Mouse (Mus musculus) ES-E14 (cell line): ENCODE data around the gene Smpd4. TPM values are rescaled to one million over a fixed set of nuclear protein-coding genes. Genes with fewer than 3 reads are reported as not detected.

Experiments
- DNase-seq: peaks from one replicate; pipeline ENCODE4 v3.0.0-alpha.2; 2013; ENCODE audit warnings: low read depth, low spot score
- H3K27ac ChIP-seq: 2 replicates; pipeline ENCODE4 v1.5.1; 2012; ENCODE audit warnings: low read depth, mild to moderate bottlenecking, low read length, moderate library complexity, mixed read lengths; ENCODE audit not compliant: poor library complexity, insufficient read depth, severe bottlenecking
- H3K36me3 ChIP-seq: 2 replicates; pipeline ENCODE4 v1.6.1; 2012; ENCODE audit warnings: mild to moderate bottlenecking, low read length, moderate library complexity, mixed read lengths; ENCODE audit not compliant: control insufficient read depth, poor library complexity, insufficient read depth, severe bottlenecking
- H3K4me1 ChIP-seq, 2 experiments: fragments of 150-350 bp in 1 of 2; sonication (generic) in 1 of 2; 2 replicates each; pipeline ENCODE4 v1.6.1; 2012; ENCODE audit warnings: low read length in 2 of 2, mild to moderate bottlenecking in 1 of 2, mixed read lengths in 1 of 2; ENCODE audit not compliant: control insufficient read depth in 2 of 2, insufficient read depth in 2 of 2, poor library complexity in 1 of 2
- H3K4me3 ChIP-seq, 2 experiments: fragments of 150-350 bp in 1 of 2; sonication (generic) in 1 of 2; 2 replicates each; pipeline ENCODE4 v1.5.1; 2012; ENCODE audit warnings: low read length in 2 of 2, low read depth in 1 of 2, mild to moderate bottlenecking in 1 of 2, mixed read lengths in 1 of 2; ENCODE audit not compliant: insufficient read depth in 1 of 2, poor library complexity in 1 of 2, severe bottlenecking in 1 of 2
- H3K9ac ChIP-seq: 2 replicates; pipeline ENCODE4 v1.6.1; 2012; ENCODE audit warnings: low read depth, mild to moderate bottlenecking, low read length, mixed read lengths; ENCODE audit not compliant: poor library complexity, insufficient read depth, severe bottlenecking
- H3K9me3 ChIP-seq: fragments of 150-350 bp; sonication (generic); 2 replicates; pipeline ENCODE4 v1.6.1; 2012; ENCODE audit warnings: low read depth, mild to moderate bottlenecking, low read length; ENCODE audit not compliant: control insufficient read depth, insufficient read depth
- CHD2 ChIP-seq: IDR thresholded peaks from 2 replicates; pipeline ENCODE4 v1.6.1; 2014; ENCODE audit warnings: mild to moderate bottlenecking, low read depth, low read length, inconsistent platforms
- HCFC1 ChIP-seq: IDR thresholded peaks from 2 replicates; pipeline ENCODE4 v1.6.1; 2012; ENCODE audit warnings: low read length, inconsistent platforms, borderline replicate concordance; ENCODE audit not compliant: insufficient read depth
- MAFK ChIP-seq: IDR thresholded peaks from 2 replicates; pipeline ENCODE4 v1.6.1; 2014; ENCODE audit warnings: mild to moderate bottlenecking, low read depth, low read length, inconsistent platforms; ENCODE audit not compliant: insufficient read depth
- ZC3H11A ChIP-seq: IDR thresholded peaks from 2 replicates; pipeline ENCODE4 v1.6.1; 2012; ENCODE audit warnings: low read depth, mild to moderate bottlenecking, inconsistent platforms, low read length, borderline replicate concordance
- ZNF384 ChIP-seq: IDR thresholded peaks from 2 replicates; pipeline ENCODE4 v1.6.1; 2012; ENCODE audit warnings: low read depth, low read length, inconsistent platforms
- in situ Hi-C, 2 experiments: fragments of 600-800 bp; cut with MboI; formaldehyde crosslinking; loops; one replicate each; pipeline ENCODE4 v1.15.1; 2025; ENCODE audit warnings: low sequenced_read_pairs in 2 of 2, inconsistent platforms in 1 of 2; ENCODE audit not compliant: unreplicated experiment in 2 of 2
- total RNA-seq: library from RNA; depleted of rRNA; stranded (reverse); fragments of 300-350 nt; gene quantifications from 2 replicates; pipeline ENCODE4 v1.2.3, GENCODE M21; 2012; rRNA removed

The Smpd4 gene
- total RNA-seq: 123 and 130 TPM in 2 replicates

DNA sequence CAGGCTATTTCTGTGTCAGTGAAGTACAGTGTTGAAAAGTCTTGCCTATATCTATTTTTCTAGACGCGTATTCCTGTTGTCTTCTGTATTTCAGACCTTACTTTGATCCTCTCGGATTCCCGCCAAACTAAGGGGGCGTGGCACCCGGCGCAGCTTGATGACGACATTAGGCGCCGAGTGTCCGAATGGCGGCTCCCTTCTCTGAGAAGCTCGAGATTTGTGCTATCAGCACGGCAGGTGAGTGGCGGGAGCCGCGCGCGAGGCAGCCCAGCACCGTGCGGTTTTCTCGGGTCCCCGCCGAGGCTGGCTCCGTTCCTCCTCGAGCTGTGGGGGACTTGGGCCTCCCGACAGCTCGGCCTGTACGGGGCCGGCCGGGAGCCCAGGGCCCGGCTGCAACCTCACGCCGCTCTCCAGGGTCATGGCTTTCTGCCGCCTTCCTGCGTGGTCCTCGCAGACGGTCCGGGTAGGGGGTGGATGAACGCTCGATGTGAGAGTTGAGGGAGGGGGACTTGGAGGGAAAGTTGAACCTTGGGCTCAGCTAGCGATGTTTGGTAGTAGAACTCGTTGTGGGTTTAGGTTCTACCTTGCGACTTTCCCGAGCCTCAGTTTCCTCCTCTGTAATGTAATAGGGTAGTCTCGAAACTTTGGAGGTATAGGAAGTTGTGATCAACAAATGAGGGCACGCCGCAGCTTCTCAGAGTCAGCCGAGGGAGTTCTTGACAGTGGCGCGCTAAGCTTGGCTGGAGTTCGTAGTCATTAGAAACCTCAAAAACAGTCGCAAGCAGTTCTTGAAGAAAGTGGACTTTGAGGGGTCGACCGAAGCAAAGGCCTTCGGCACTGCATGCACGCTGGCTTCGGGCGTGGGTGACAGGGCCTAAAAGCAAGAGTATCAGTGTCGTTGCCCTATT, at the start of gene Smpd4:
Gene Smpd4 (plus strand): TSS at position 157 of the 908 bp plus-strand sequence.
- no peak for TF ChIP-seq MAFK
- peak; percentile 75; the same call in 1 of the 2 replicates for TF ChIP-seq HCFC1
- TF ChIP-seq CHD2: no peak
- H3K9ac ChIP-seq: peak within 1 kb of the TSS; percentile 95
- in situ Hi-C loops: no loop called here
- H3K27ac ChIP-seq: peak within 1 kb of the TSS; percentile 4
- peak; percentile 86 for DNase-seq
- H3K4me3 ChIP-seq: peak within 1 kb of the TSS; percentile 89 to 97
- H3K9me3 ChIP-seq: no peaks in the 10 kb centered on the region
- peaks cover 5% of the 10 kb centered on the region; the same call in 1 of the 2 replicates for H3K36me3 ChIP-seq
- peaks cover 0 to 9% of the 10 kb centered on the region in 2 experiments; a peak in 2 of 4 replicates for H3K4me1 ChIP-seq

DNA sequence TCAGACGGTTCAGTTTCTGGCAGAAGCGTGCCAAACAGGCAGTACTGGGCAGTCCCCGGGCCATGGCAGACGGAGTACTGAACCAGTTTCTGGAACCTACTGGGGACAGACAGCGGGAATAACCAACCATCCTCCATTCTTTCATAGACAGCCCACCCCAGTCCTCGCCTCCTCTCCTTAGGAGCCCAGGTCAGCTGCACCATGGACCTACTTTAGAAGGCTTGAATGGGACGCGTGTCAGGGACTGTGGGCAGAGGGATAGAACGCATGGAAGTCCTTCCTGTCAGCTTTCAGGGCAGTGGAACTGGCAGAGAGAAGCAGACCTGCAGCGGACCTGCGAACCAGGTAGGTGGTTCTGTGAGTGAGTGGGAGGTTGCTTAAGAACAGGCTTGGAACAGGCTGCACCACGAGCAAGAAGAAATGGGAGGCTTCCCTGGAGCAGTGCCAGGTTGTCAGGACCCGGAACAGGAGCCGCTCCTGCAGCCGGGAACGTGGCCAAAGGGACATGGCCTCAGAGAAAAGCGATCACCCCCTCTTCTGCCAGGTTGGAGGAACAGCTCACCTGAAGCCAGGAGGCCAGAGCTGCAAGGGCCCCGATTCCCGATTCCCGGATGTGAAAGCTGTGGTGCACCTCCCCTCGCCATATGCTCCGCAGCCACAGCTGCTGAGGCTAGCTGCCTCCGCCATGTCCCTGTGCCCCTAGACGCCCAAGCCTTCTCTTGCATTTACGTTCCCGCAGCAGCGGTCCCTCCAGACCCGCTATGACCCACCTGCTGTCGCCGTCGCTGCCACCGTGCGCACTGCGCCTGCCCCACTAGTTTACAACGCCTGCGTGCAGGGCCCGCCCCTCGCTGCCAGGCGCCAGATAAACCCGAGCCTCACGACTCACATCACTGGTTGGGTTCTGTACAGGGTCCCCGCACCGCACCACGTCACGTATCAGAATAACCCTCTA, 43.0 kb upstream of the Smpd4 start:
- in situ Hi-C loops: no loop called here
- TF ChIP-seq CHD2 (no peak), MAFK (no peak), ZC3H11A (no peak), HCFC1 (no peak), ZNF384 (no peak)
- Histone ChIP-seq H3K27ac (no peak overlapping the region), H3K36me3 (no peaks in the 10 kb centered on the region), H3K9ac (peak overlapping the region; percentile 66), H3K4me3 (peak overlapping the region; percentile 74 to 75), H3K9me3 (no peaks in the 10 kb centered on the region), H3K4me1 (peaks cover 0 to 6% of the 10 kb centered on the region in 2 experiments; a peak in 1 of 4 replicates)
- no peak for DNase-seq

DNA sequence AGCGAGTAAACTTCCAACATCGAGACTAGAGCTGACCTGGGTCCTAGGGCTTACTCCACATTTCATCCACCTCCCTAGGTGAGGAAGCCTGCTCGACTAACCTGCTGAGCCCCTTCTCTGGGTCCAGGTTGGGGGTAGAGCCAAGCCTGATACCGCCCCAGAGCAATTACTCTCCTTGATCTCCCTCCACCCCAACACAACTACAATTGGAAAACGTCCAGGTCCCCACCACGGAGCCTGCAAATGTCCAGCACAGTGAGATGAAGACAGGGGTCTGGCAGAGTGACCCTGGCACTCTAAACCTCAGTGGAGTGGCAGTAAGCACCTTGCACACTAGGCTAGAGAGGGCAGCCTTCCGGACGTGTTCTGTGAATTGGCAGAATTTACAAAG, 42.3 kb upstream of the Smpd4 start:
- Histone ChIP-seq H3K9ac (peak overlapping the region; percentile 66; the same call in 1 of the 2 replicates), H3K27ac (no peak overlapping the region), H3K4me3 (peak overlapping the region; percentile 74 to 75), H3K9me3 (no peaks in the 10 kb centered on the region), H3K36me3 (no peaks in the 10 kb centered on the region), H3K4me1 (peaks cover 0 to 6% of the 10 kb centered on the region in 2 experiments; a peak in 1 of 4 replicates)
- DNase-seq: no peak
- TF ChIP-seq ZC3H11A (no peak), ZNF384 (no peak), MAFK (no peak), CHD2 (no peak), HCFC1 (no peak)
- in situ Hi-C loops: no loop called here

DNA sequence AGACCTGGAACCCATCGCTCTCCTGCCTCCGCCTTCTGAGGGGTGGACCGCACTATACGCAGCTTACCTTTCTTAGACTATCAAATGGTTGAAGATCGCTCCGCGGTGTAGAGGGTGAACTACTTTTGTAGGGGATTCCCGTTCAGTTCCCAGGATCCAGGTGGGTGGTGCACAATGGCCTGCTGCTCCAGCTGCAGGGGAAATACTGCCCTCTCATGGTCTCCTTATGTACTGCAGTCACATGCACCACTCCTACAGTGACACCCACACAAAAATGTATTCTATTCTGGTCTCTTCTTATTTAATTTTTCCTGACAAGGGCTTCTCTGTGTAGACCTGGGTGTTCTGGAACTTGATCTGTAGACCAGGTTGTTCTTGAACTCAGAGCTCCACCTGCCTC, 36.1 kb upstream of the Smpd4 start, which contains the start of gene Slc7a4:
Gene Slc7a4 (minus strand): TSS at position 151 of the 400 bp plus-strand sequence.
- Histone ChIP-seq H3K9me3 (no peaks in the 10 kb centered on the region), H3K27ac (no peak within 1 kb of the TSS), H3K4me1 (no peaks in the 10 kb centered on the region), H3K9ac (no peak within 1 kb of the TSS), H3K36me3 (no peaks in the 10 kb centered on the region), H3K4me3 (peak within 1 kb of the TSS in 1 of 2 experiments; percentile 8; a peak in 1 of 4 replicates)
- peak; percentile 88 for DNase-seq
- in situ Hi-C loops: no loop called here
- TF ChIP-seq HCFC1 (no peak), ZC3H11A (peak; percentile 11; the same call in 1 of the 2 replicates), MAFK (no peak)
